Mouse (Mus musculus): ENCODE measurements around the gene Ptk7. TPM values are rescaled to one million over a fixed set of nuclear protein-coding genes. Genes with fewer than 3 reads are reported as not detected.

Gene Ptk7
- polyA plus RNA-seq (2012; rRNA removed; ENCODE audit: low replicate concordance), result 4.7 and 6.5 TPM in 2 replicates

GRCm38 (mm10) chr17:46628791-46629684, at the start of gene Ptk7:
Gene Ptk7 (minus strand): TSS chr17:46629504.

GRCm38 (mm10) chr17:46678416-46678815, 49.1 kb upstream of the Ptk7 start, which contains the start of gene Mea1:
Gene Mea1 (plus strand): TSS chr17:46678793.

GRCm38 (mm10) chr17:46673850-46674529, 44.7 kb upstream of the Ptk7 start, which contains the start of gene Rrp36:
Gene Rrp36 (minus strand): TSS chr17:46674352.

GRCm38 (mm10) chr17:46650232-46651031, 21.1 kb upstream of the Ptk7 start, which contains the start of gene Cul7:
Gene Cul7 (plus strand): TSS chr17:46650337.

GRCm38 (mm10) chr17:46645561-46646321, 16.4 kb upstream of the Ptk7 start, which contains the start of the genes Klc4 and Mrpl2:
Gene Klc4 (minus strand): TSS chr17:46646022.
Gene Mrpl2 (plus strand): TSS chr17:46646229.

GRCm38 (mm10) chr17:46555673-46556583, 73.4 kb downstream of the Ptk7 start, which contains the start of gene Srf:
Gene Srf (minus strand): TSS chr17:46556175.

GRCm38 (mm10) chr17:46545813-46546564, 83.3 kb downstream of the Ptk7 start, which contains the start of gene Cul9:
Gene Cul9 (minus strand): TSS chr17:46546388.

Other genes with a start within 250 kb of the Ptk7 start
- 1.4 and 3.3 TPM in 2 replicates for gene Zfp318, start 245.8 kb downstream of the Ptk7 start, polyA plus RNA-seq (2012; rRNA removed; ENCODE audit: low replicate concordance)
- 0.50 and 0.51 TPM in 2 replicates for gene Crip3, start 200.6 kb downstream of the Ptk7 start, polyA plus RNA-seq (2012; rRNA removed; ENCODE audit: low replicate concordance)
- gene Slc22a7, start 191.0 kb downstream of the Ptk7 start, polyA plus RNA-seq (2012; rRNA removed; ENCODE audit: low replicate concordance), result not detected in 2 replicates
- gene Ttbk1, start 141.8 kb downstream of the Ptk7 start, polyA plus RNA-seq (2012; rRNA removed; ENCODE audit: low replicate concordance), result 0.14 and 0.37 TPM in 2 replicates
- 2.9 and 3.5 TPM in 2 replicates for gene Dnph1, start 132.8 kb downstream of the Ptk7 start, polyA plus RNA-seq (2012; rRNA removed; ENCODE audit: low replicate concordance)
- gene Cul9, start 83.1 kb downstream of the Ptk7 start, polyA plus RNA-seq (2012; rRNA removed; ENCODE audit: low replicate concordance), result 5.4 and 7.1 TPM in 2 replicates
- gene Srf, start 73.3 kb downstream of the Ptk7 start, polyA plus RNA-seq (2012; rRNA removed; ENCODE audit: low replicate concordance), result 147 and 180 TPM in 2 replicates
- gene Klc4, start 16.5 kb upstream of the Ptk7 start, polyA plus RNA-seq (2012; rRNA removed; ENCODE audit: low replicate concordance), result 76.0 and 152 TPM in 2 replicates
- 101 and 186 TPM in 2 replicates for gene Mrpl2, start 16.7 kb upstream of the Ptk7 start, polyA plus RNA-seq (2012; rRNA removed; ENCODE audit: low replicate concordance)
- 9.8 and 12.0 TPM in 2 replicates for gene Cul7, start 20.8 kb upstream of the Ptk7 start, polyA plus RNA-seq (2012; rRNA removed; ENCODE audit: low replicate concordance)
- gene Rrp36, start 44.8 kb upstream of the Ptk7 start, polyA plus RNA-seq (2012; rRNA removed; ENCODE audit: low replicate concordance), result 28.4 and 38.6 TPM in 2 replicates
- gene Mea1, start 49.3 kb upstream of the Ptk7 start, polyA plus RNA-seq (2012; rRNA removed; ENCODE audit: low replicate concordance), result 45.3 and 69.5 TPM in 2 replicates
- 85.2 and 117 TPM in 2 replicates for gene Klhdc3, start 51.4 kb upstream of the Ptk7 start, polyA plus RNA-seq (2012; rRNA removed; ENCODE audit: low replicate concordance)
- 50.9 and 143 TPM in 2 replicates for gene Ppp2r5d, start 75.6 kb upstream of the Ptk7 start, polyA plus RNA-seq (2012; rRNA removed; ENCODE audit: low replicate concordance)
- gene Pex6, start 82.0 kb upstream of the Ptk7 start, polyA plus RNA-seq (2012; rRNA removed; ENCODE audit: low replicate concordance), result 59.8 and 104 TPM in 2 replicates
- 0.51 and 3.8 TPM in 2 replicates for gene Gnmt, start 99.7 kb upstream of the Ptk7 start, polyA plus RNA-seq (2012; rRNA removed; ENCODE audit: low replicate concordance)
- 26.8 and 30.1 TPM in 2 replicates for gene Cnpy3, start 122.7 kb upstream of the Ptk7 start, polyA plus RNA-seq (2012; rRNA removed; ENCODE audit: low replicate concordance)
- not detected in 2 replicates for gene Ptcra, start 134.2 kb upstream of the Ptk7 start, polyA plus RNA-seq (2012; rRNA removed; ENCODE audit: low replicate concordance)
- 151 and 166 TPM in 2 replicates for gene 2310039H08Rik, start 143.1 kb upstream of the Ptk7 start, polyA plus RNA-seq (2012; rRNA removed; ENCODE audit: low replicate concordance)
- 7.7 and 7.9 TPM in 2 replicates for gene Rpl7l1, start 153.2 kb upstream of the Ptk7 start, polyA plus RNA-seq (2012; rRNA removed; ENCODE audit: low replicate concordance)
- gene Bicral, start 229.0 kb upstream of the Ptk7 start, polyA plus RNA-seq (2012; rRNA removed; ENCODE audit: low replicate concordance), result 4.0 and 5.0 TPM in 2 replicates

Data from duodenum, adult 2 months (tissue).